Mouse (Mus musculus) embryonic facial prominence, embryonic 11.5 days (tissue): ENCODE measurements at regions not wholly inside any gene's neighbourhood (a gene's known extent, or its start where the extent isn't known, plus 50 kb on each side); places are given as distances from the start of the nearest gene placed in this dataset.

Source experiments
- ATAC-seq: fragments of 200-750 bp; cut with Nextera tagmentation; replicated peaks from 2 replicates; pipeline ENCODE4 v1.8.0; 2017; ENCODE audit warnings: low read depth; ENCODE audit not compliant: insufficient number of reproducible peaks, low FRiP score, low TSS enrichment
- DNase-seq: peaks from one replicate; pipeline ENCODE4 v3.0.0-alpha.2; 2015; ENCODE audit warnings: low spot score
- H3K27ac ChIP-seq: fragments of 300-500 bp; sonication (generic); replicated peaks from 2 replicates; pipeline ENCODE4 v1.5.1; 2014; ENCODE audit warnings: mild to moderate bottlenecking, low read depth, low read length, control low read depth
- H3K27me3 ChIP-seq: fragments of 300-500 bp; sonication (generic); 2 replicates; pipeline ENCODE4 v1.6.1; 2014; ENCODE audit warnings: mild to moderate bottlenecking, low read length, moderate library complexity, mixed read lengths; ENCODE audit not compliant: control insufficient read depth, insufficient read depth
- H3K36me3 ChIP-seq: fragments of 300-500 bp; sonication (generic); replicated peaks from 2 replicates; pipeline ENCODE4 v1.6.1; 2014; ENCODE audit warnings: low read depth, mild to moderate bottlenecking, low read length, moderate library complexity, mixed read lengths; ENCODE audit not compliant: control insufficient read depth, insufficient read depth
- H3K4me1 ChIP-seq: fragments of 300-500 bp; sonication (generic); 2 replicates; pipeline ENCODE4 v1.6.1; 2014; ENCODE audit warnings: low read length, mixed read lengths; ENCODE audit not compliant: control insufficient read depth, insufficient read depth
- H3K4me2 ChIP-seq: fragments of 300-500 bp; sonication (generic); 2 replicates; pipeline ENCODE4 v1.6.1; 2014; ENCODE audit warnings: low read depth, mild to moderate bottlenecking, control low read depth, low read length, moderate library complexity
- H3K4me3 ChIP-seq: fragments of 300-500 bp; sonication (generic); 2 replicates; pipeline ENCODE4 v1.5.1; 2014; ENCODE audit warnings: low read depth, low read length, control low read depth
- H3K9ac ChIP-seq: fragments of 300-500 bp; sonication (generic); replicated peaks from 2 replicates; pipeline ENCODE4 v1.6.1; 2014; ENCODE audit warnings: mild to moderate bottlenecking, control low read depth, low read length
- H3K9me3 ChIP-seq: fragments of 300-500 bp; sonication (generic); replicated peaks from 2 replicates; pipeline ENCODE4 v1.6.1; 2016; ENCODE audit warnings: mild to moderate bottlenecking, low read length, inconsistent platforms, mixed read lengths; ENCODE audit not compliant: control insufficient read depth
- WGBS: fragments of 180-500 bp; shearing (Covaris S2); extraction: QIAGEN DNeasy Blood & Tissue Kit; methylation state at CpG from one replicate; pipeline ENCODE4 v1.1.7; 2014; 5-methylcytosine and 5-hydroxymethylcytosine counted together

DNA sequence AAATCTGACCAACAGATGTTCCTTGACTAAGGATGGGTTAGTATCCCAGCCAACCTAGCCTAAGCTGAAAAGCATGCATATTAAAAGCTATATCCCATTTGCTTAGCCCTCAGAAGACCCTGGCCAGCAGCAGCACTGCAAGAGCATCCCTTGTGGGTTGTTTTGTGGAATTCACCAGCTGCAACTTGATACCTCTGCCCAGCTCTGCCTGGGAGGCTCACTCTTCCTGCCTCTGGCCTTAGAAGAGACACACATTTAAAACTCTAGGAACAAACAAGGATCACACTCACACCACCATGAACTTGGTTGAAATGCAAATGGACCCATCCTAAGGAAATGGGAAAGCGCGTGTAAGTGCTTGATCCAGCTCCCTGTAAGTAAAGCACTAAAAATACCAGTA lies 107.7 kb upstream of the Arl4c start:
- no peak for ATAC-seq

GRCm38 (mm10) chr1:88813200-88813599 lies 111.2 kb upstream of the Arl4c start:
- no peak overlapping the region for H3K27ac ChIP-seq
- H3K9me3 ChIP-seq: no peaks in the 10 kb centered on the region
- no peaks in the 10 kb centered on the region for H3K4me1 ChIP-seq
- H3K27me3 ChIP-seq: no peaks in the 10 kb centered on the region
- ATAC-seq (no peak), DNase-seq (no peak)
- WGBS: 47% methylated on average over 7 of the region's 7 CpGs
- H3K4me3 ChIP-seq: no peak overlapping the region
- no peak overlapping the region for H3K4me2 ChIP-seq
- H3K9ac ChIP-seq: no peak overlapping the region
- no peaks in the 10 kb centered on the region for H3K36me3 ChIP-seq

More for the DNA sequence above, 107.7 kb upstream of the Arl4c start:
- Histone ChIP-seq H3K9ac (no peak overlapping the region), H3K9me3 (no peaks in the 10 kb centered on the region), H3K4me1 (no peaks in the 10 kb centered on the region), H3K4me3 (no peak overlapping the region), H3K36me3 (no peaks in the 10 kb centered on the region), H3K4me2 (no peak overlapping the region), H3K27ac (no peak overlapping the region), H3K27me3 (no peaks in the 10 kb centered on the region)
- 46% methylated on average over 2 of the region's 2 CpGs for WGBS
- peak; percentile 31 for DNase-seq

DNA sequence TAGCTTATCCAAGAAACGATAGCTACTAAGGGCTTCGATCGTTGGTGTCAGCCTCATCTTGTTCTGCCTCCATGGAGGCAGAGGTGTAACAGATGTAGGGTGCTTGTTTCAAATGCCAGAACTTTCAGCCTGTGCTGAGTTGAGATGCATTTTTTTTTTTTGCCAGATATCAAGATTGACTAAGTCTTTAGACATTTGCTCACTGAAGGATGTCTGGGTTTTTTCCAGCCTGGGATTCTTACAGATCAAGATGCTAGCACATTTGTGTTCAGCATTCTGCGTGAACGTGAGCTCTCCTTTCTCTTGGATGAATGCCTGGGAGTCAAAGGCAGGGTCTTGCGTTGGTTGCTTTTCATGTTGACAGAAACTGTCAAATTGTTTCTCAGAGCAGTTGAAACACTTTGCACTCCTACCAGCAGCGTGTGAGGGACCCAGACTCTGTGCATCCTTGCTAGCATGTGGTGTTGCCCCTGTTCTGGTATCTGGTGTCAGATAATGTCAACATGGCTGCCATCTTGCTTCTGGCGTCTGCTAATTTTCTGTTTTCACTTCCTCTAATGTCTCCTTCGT lies 114.4 kb upstream of the Arl4c start:
- Histone ChIP-seq H3K4me1 (no peaks in the 10 kb centered on the region), H3K4me2 (no peak overlapping the region), H3K27ac (no peak overlapping the region), H3K9ac (no peak overlapping the region), H3K4me3 (no peak overlapping the region), H3K36me3 (no peaks in the 10 kb centered on the region), H3K27me3 (no peaks in the 10 kb centered on the region), H3K9me3 (no peaks in the 10 kb centered on the region)
- ATAC-seq (no peak), DNase-seq (no peak)
- 87% methylated on average over 9 of the region's 9 CpGs for WGBS

DNA sequence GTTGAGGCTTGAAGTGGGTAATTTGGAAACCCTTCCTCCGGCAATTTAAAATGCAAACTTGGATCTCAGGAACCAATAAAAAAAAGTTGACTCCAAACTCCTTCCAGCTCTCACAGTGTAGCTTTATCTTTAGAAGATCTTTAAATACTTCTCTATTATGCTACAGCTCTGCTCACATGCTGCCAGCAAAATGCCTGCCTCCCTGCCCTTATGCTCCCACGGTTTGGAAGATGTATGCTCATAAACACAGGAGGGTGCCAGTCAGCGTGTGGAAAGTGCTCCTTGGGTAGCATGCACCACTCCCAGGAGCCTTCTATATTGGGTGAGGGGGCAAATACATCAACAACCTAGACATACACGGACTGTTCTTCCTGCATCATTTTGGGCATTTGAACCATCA lies 123.2 kb upstream of the Arl4c start:
- ATAC-seq: no peak
- DNase-seq: no peak
- H3K4me3 ChIP-seq: no peak overlapping the region
- H3K9me3 ChIP-seq: no peaks in the 10 kb centered on the region
- H3K36me3 ChIP-seq: no peaks in the 10 kb centered on the region
- no peak overlapping the region for H3K9ac ChIP-seq
- no peak overlapping the region for H3K27ac ChIP-seq
- no peaks in the 10 kb centered on the region for H3K4me1 ChIP-seq
- H3K27me3 ChIP-seq: no peaks in the 10 kb centered on the region
- H3K4me2 ChIP-seq: no peak overlapping the region
- WGBS: 82% methylated on average over 4 of the region's 4 CpGs

- peak; percentile 78 for ATAC-seq
- Histone ChIP-seq H3K27ac (no peak overlapping the region), H3K4me2 (no peak overlapping the region), H3K36me3 (no peaks in the 10 kb centered on the region), H3K4me3 (no peak overlapping the region), H3K9ac (no peak overlapping the region), H3K4me1 (no peaks in the 10 kb centered on the region), H3K27me3 (no peaks in the 10 kb centered on the region), H3K9me3 (no peaks in the 10 kb centered on the region)
- peak; percentile 1 for DNase-seq
- 32% methylated on average over 11 of the region's 11 CpGs for whole genome bisulfite sequencing
These were observed 136.7 kb upstream of the Arl4c start for GRCm38 (mm10) chr1:88838661-88839274.

GRCm38 (mm10) chr1:88839407-88839976 lies 137.5 kb upstream of the Arl4c start:
- no peak for ATAC-seq

DNA sequence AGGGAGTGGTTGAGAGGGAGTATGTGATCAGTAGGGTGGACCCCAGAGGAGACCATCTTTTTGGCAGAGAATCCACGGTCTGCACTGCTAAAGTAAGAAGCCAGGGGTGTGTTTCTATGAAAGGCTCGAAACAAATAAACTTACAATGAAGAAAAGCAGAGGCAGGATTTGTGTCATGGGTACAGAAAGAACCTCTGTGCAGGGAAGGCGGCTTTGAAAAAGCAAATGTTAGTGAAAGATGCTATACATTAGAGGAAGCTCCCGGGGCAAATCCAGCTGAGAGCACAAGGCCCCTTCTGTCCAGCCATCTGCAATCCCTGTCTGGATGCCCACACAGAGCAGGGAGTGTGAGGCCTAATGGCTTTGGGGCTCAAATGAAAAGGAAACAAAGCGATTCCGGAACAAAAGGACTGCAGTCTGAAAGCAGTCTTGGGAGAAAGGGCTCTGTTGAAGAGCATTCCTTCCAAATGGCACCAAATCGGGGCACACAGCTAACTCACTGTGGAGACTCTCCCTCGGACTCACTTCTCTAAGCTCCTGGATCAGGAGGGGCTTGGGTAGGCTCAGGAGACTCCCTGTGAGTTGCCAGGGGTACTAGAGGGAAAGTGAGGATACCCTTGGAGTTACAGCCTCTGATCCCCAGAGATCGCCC lies 138.1 kb upstream of the Arl4c start:
- 23% methylated on average over 9 of the region's 9 CpGs for WGBS
- Histone ChIP-seq H3K27me3 (no peaks in the 10 kb centered on the region), H3K9me3 (no peaks in the 10 kb centered on the region), H3K27ac (peak overlapping the region; percentile 38; the same call in 1 of the 2 replicates), H3K4me1 (no peaks in the 10 kb centered on the region), H3K4me3 (no peak overlapping the region), H3K9ac (no peak overlapping the region), H3K36me3 (no peaks in the 10 kb centered on the region), H3K4me2 (no peak overlapping the region)
- peak; percentile 50 for DNase-seq
- ATAC-seq: peak; percentile 85

More at GRCm38 (mm10) chr1:88839407-88839976, 137.5 kb upstream of the Arl4c start:
- H3K4me1 ChIP-seq: no peaks in the 10 kb centered on the region
- H3K4me3 ChIP-seq: no peak overlapping the region
- 20% methylated on average over 3 of the region's 3 CpGs for WGBS
- H3K9me3 ChIP-seq: no peaks in the 10 kb centered on the region
- no peaks in the 10 kb centered on the region for H3K36me3 ChIP-seq
- no peak overlapping the region for H3K4me2 ChIP-seq
- H3K27me3 ChIP-seq: no peaks in the 10 kb centered on the region
- no peak overlapping the region for H3K9ac ChIP-seq
- H3K27ac ChIP-seq: peak overlapping the region; percentile 38; the same call in 1 of the 2 replicates
- peak; percentile 2 for DNase-seq
